Mouse (Mus musculus) regulatory T cell (primary cell): Measurements from ENCODE around the gene Lactb.

Experiments used
- in situ Hi-C: fragments of 300-600 bp; cut with MboI, MseI; formaldehyde crosslinking; loops from one replicate; pipeline ENCODE4 v1.15.1; 2025; ENCODE audit warnings: high pct_unique_total_duplicates

The Lactb gene

GRCm38 (mm10) chr9:66975239-66975645 is at the start of gene Lactb:
Gene Lactb, minus strand, starts transcription at chr9:66975484.
- in situ Hi-C loops = no loop called here

GRCm38 (mm10) chr9:67023371-67023770 is 48.1 kb upstream of the Lactb start:
- in situ Hi-C loops = no loop called here

DNA sequence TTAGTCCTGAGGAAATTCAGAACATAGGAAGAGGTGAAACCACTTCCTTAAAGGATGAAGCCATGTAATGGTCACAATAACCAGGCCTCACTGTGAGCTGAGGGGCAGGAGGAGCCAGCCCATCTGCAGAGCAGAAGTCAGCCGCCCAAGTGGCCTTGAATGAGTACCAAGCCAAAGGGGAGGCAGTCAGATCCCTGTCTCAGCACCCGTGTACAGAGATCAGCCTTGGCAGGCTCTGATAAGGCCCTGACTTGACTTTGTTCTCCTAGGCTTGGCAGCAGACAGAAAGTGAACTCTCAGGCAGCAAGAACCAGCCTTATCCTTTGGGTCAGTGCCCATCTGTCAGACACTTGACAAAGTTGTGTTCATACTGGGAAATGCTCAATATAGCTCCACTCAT is 44.8 kb upstream of the Lactb start:
- in situ Hi-C loops = no loop called here

GRCm38 (mm10) chr9:67013501-67013900 is 38.2 kb upstream of the Lactb start:
- in situ Hi-C loops = no loop called here

GRCm38 (mm10) chr9:67012470-67012869 is 37.2 kb upstream of the Lactb start:
- in situ Hi-C loops = no loop called here

GRCm38 (mm10) chr9:67011483-67011882 is 36.2 kb upstream of the Lactb start:
- in situ Hi-C loops = no loop called here

- in situ Hi-C loops = no loop called here
Observed at GRCm38 (mm10) chr9:67008781-67009180, 33.5 kb upstream of the Lactb start.

GRCm38 (mm10) chr9:67006376-67006775 is 31.1 kb upstream of the Lactb start:
- in situ Hi-C loops = no loop called here

GRCm38 (mm10) chr9:67005161-67005742 is 30.0 kb upstream of the Lactb start:
- in situ Hi-C loops = no loop called here

- in situ Hi-C loops = no loop called here
Observed at GRCm38 (mm10) chr9:67003656-67004055, 28.4 kb upstream of the Lactb start.

DNA sequence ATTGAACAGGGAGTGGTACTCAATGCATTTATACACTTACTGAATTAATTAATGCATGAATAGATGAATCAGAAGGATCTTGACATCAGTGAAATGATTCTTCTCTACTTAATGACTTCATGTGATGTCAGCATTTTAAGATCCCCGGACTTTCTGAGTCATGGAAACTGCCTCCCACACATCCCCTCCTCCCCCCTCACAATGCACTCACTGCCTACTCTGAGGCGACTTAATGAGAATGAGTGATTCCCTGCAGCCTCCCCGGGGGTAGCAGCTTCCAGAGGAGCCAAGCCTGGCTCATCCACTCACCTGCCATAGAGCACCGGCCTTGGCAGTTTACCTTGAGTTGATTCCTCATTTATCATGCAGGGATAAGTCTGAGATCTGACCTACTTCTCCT is 27.9 kb upstream of the Lactb start:
- in situ Hi-C loops = no loop called here

DNA sequence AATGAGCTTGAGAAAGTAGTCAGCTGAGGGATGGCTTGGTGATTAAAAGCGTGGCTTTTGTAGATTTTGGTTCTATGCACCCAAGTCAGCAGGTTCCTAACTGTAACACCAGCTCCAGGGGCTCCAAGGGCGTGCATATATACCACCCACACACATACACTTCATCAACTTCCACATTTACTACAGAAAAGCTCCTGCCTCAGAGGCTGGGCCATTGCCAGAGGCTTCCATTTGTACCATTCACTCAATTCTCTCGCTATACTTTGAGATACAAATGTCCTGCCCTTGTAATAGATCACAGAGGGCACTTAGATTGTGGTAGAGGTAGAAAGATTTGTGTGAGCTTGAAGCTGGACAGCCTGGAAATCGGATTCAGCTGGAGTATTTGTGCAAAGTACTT is 26.2 kb upstream of the Lactb start:
- in situ Hi-C loops = no loop called here

DNA sequence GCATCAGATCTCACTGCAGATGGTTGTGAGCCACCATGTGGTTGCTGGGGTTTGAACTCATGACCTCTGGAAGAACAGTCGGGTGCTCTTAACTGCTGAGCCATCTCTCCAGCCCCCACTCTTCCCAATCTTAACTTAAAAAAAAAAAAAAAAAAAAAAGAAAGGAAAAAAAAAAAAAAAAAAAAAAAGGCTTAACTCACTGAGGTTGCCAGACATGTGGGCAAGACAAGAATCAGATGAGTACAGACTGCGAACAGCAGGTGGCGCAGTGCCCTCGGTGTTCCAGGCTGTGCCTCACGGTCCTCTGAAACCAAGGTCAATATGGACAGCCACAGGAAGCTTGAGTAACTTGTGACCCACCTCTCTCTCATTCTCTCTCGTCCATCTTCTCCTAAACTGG is 25.8 kb upstream of the Lactb start:
- in situ Hi-C loops = no loop called here

- in situ Hi-C loops = loop anchor here (5.0 kb wide), 1 partner anchor 33 kb away; no protein-coding TSS in a partner anchor
Observed at GRCm38 (mm10) chr9:66999698-67000097, 24.4 kb upstream of the Lactb start.

DNA sequence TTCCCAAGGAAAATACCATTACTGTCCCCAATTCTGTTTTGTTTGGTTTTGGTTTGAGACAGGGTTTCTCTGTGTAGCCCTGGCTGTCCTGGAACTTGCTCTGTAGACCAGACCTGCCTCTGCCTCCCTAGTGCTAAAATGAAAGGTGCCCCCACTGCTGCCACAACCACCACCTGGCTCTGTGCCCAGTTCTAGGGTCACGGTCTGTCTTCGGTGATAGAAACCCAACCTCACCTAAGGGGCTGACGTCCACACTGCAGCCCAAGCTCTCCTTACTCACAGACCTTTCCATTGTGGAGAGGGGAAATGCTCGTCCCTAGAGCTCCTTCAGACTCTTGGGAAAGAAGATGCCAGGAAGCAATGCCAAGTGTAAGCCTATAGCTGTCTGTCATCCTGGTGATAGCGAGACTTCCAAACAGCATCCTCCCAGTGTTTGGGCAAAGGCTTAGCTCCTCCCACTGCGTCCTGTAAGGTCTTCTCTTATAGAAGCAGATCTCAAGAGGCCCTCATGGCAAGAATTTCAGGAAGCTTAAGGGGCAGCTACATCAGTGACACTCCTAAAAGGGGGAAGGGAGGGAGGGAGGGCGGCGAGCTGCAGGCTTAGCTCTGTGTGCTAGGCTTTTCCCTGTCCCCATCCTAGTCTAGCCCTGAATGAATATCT is 16.6 kb upstream of the Lactb start:
- in situ Hi-C loops = no loop called here

- in situ Hi-C loops = no loop called here
Observed at GRCm38 (mm10) chr9:66991021-66991749, 15.9 kb upstream of the Lactb start.

DNA sequence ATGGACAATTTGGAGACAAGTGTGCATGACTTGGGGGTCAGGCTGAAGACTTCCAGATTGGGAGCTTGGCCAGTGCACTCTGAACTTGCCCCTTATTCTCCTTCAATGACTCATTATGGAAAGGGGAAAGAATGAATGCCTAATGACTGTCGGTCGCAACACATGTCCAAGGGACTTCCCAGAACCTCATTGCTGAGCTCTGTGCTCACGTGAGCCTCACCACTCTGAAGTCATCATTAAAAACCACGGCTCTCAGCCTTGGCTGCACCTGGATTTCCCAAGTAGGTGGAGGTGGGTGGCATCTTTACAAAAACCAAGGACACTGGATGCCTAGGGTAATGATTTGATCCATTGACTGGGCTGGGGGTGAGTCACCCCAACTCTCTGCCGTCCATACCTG is 14.8 kb upstream of the Lactb start:
- in situ Hi-C loops = no loop called here

DNA sequence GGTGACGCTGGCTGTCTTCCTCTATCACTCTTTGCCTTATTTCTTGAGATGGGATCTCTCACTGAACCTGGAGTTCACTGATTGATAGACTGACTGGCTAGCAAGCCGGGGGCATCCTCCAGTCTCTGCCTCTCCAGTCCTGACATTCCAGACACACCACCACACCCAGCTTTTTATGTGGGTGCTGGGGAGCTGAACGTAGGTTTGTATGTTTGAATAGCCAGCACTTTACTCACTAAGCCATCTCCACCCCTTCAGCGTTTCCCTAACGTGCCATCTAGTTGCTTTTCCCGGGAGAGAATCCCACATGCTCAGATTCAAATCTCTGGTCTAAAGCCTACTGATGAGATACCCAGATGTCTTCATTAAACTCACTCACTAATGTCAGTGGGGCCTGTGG is 14.3 kb upstream of the Lactb start:
- in situ Hi-C loops = no loop called here

GRCm38 (mm10) chr9:66988888-66989414 is 13.7 kb upstream of the Lactb start:
- in situ Hi-C loops = no loop called here

GRCm38 (mm10) chr9:66988198-66988887 is 13.1 kb upstream of the Lactb start:
- in situ Hi-C loops = no loop called here

DNA sequence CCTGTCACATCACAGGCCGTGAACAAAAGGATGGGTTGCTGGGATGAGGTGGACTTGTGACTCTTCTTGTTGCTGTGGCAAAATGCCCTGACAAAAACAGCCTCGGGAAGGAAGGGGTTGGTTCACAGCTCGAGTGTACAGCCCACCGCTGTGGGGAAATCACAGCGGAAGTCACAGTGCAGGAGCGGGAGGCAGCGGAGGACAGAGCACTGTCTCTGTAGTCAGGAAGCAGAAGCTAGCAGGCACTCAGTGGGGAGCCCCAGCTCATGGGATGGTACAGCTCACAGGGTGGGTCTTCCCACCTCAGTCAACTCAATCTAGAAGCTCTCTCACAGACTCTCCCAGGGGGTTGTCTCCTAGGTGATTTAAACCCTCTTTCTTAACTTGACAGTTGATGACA is 10.1 kb upstream of the Lactb start:
- in situ Hi-C loops = no loop called here

GRCm38 (mm10) chr9:66982085-66982484 is 6.8 kb upstream of the Lactb start:
- in situ Hi-C loops = no loop called here
